Mouse (Mus musculus) gonadal fat pad, adult 2 months (tissue): ENCODE measurements around the gene Elmod3. TPM values are rescaled to one million over a fixed set of nuclear protein-coding genes. Genes with fewer than 3 reads are reported as not detected.

Source experiments
- DNase-seq: peaks from one replicate; pipeline ENCODE4 v3.0.0-alpha.2; 2012; ENCODE audit warnings: low read depth
- polyA plus RNA-seq: library from polyadenylated mRNA; depleted of rRNA; stranded (reverse); fragments of >200 nt; gene quantifications from 2 replicates; pipeline ENCODE4 v1.2.3, GENCODE M21; 2012; rRNA removed

The Elmod3 gene
- polyA plus RNA-seq, result 29.9 and 32.8 TPM in 2 replicates

DNA sequence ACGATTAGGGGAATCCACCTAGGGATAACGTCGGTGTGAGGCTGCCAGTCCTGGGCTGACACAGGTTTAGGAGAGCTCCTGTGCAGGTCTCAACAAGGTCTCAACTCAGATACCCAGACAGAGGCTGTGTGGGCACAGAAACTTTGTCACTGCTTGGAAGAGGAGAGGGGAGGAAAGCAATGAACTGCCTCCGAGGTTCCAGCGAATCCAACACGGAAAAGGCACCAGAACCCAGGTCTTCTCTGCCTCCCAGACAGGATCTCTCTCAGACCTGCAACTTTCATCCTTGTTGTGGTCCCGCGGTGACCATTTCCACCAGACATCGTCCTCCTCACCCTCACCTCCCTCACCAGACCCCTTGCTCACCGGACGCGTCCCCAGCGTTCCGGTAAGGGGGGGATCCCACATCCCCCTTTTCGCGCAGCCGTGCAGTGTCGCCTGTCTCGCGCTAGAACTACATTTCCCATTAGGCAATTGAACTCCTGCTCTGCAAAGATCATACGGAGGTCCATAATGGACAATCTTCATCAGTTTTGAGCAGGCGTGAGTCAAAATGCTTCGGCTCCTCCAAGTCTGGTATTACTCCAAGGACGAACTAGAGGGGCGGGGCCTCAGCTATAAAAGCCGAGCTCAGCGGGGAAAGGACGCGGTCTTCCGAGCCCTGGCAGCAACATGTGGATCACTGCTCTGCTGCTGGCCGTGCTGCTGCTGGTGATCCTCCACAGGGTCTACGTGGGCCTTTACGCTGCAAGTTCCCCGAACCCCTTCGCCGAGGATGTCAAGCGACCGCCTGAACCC, at the start of gene Elmod3, which contains the start of gene Retsat:
TSS of gene Elmod3 (minus strand) at position 458 of the 798 bp plus-strand sequence.
TSS of gene Retsat (plus strand) at position 520 of the 798 bp plus-strand sequence.
- DNase-seq, result peak; percentile 98

DNA sequence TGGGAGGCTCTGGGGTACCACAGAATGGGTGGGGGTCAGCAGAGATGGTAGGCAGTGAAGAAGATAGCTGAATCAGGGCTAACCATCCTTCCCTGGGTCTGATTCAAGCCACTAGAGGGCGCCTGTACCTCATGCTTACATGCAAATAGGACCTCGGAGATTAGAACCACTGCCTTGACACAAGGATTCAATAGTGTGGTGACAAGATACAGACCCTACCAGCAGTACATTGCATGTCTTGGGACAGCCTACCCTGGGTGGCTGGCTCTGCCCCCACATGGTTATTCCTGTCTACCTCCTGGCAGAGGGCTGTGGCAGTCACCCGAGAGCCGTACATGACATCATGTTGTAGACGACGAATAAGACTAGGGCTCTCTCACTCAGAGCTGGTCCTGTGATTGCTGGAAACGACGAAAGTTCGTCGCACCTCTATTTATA, 49.2 kb upstream of the Elmod3 start:
- DNase-seq, result no peak

DNA sequence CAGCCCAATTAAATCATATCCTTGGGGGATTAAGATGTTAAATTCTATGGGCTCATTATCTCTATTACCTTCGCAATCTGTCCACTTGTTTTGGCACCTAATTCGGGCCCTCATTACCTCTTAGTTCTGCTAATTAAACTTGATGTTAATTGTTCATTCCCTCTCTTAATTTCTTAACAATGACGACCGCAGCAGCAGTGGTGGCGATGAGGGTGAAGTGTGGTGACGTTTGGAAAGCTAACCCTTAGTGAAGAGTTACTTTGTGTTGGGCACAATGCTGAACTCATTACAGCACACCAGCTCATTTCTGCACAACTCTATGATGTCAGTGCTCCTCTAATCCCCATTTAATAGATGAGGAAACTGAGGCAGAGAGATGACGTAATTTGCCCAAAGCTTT, 47.2 kb upstream of the Elmod3 start:
- DNase-seq, result no peak

DNA sequence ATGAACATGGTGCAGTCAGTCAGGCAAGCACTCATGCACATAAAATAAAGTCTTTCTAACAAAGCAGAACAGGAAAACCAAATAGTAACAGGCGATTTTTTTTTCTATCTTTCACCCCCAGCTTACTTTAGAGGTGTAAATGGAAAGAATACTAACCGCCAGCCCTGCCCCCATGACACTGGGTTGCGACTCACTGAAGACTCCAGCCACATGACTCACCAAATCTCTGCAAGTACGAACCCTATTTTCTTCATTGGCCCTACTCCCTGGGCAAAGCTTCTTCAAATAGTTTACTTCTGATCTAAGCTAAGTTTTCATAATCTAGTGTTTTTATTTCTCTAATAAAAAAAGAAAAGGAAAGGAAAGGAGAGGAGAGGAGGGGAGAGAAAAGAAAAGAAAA, 46.4 kb upstream of the Elmod3 start:
- no peak for DNase-seq

DNA sequence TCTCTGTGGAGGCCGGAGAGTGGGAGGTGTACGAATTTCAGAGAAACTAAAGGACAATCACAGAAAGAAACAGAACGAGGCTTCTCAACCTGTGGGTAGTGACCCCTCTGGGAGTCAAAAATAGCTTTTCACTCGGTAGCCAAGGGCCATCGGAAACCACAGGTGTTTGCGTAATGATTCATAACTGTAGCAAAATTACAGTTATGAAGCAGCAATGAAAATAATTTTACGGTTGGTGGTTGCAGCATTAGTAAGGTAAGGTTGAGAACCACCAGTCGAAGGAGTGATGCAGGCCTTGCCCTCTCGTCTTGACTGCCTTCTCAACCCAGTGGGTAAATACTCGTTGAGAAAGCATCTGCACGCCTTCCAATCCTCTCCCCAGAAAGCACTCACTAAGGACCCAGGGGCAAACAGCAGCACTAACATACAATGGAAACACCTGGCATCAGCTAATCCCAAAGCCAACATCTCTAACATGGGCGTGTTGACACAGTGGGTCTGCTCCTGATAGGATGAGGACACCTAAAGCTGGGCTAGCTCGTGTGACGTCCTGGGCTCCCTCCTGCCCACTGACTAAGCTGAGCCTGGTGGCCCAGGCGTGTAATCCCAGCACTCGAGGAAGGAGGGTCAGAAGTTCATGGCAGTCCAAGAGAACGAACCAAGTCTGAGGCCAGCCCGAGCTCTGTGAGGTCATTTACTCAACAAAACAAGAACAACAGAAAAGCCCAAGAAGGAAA, 43.2 kb upstream of the Elmod3 start:
- DNase-seq, result no peak

DNA sequence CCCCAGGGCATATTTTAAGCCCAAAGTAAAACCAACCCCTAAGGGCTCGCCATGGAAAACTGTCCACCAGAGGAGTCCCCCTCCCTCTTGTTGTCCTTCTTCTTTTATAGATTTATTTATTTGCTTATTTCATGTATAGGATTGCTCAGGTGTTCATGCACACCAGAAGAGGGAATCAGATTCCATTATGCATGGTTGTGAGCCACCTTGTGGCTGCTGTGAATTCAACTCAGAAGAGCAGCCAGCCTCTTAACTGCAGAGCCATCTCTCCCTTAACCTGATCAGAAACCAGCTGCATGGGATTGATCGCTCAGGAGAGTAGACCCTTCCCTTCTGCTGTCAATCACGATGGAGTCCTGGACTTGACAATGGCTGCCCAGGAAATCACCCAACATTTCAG, 38.7 kb upstream of the Elmod3 start:
- DNase-seq, result no peak

DNA sequence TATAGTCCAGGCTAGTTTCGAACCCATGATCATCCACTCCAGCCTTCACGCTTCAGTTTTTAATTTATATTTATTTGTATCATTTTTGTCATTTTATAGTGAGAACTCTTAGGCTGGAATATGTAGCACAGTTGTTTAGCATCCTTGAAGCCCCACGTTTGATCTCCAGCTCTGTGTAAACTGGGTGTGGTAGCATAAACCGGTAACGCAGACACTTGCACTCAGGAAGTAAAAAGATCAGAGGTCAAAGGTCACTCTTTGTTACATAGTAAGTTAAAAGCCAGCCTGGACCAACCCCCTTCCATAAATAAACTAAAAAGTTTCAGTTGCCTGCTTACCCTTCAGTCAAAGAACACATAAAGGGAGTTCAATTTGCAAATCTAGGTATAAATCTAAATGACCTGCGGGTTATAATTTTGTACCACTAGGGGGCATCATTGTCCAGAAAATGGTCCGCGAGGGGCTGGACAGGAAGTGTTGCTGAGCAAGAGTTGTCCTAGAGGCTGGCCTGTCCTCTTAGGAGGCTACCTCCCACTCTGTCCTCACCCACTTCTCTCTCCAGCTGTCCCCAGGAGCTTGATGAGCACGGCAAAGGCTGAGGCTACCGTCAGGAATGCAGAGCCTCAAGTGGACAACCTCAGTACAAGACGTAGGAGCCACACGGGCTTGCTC, 37.7 kb upstream of the Elmod3 start:
- DNase-seq, result no peak

DNA sequence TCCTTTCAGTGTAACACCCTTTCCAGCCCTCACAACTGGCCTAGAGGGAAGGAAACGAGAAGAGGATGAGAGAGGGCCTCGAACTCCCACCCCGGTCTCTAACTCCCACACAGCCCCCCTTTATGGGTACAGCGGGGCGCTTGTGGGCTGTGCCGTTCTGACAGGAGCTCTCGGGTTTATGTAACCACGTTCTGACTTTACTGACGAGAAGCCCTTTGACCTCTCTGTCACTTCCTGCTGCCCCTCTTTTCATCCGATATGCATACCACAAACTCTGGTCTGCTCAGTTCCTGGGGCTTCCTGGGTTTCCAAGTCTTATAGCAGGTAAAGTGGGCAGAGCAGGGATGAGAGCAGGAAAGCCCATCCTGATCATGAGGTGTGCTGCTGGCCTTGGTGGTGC, 36.1 kb upstream of the Elmod3 start:
- DNase-seq, result no peak

DNA sequence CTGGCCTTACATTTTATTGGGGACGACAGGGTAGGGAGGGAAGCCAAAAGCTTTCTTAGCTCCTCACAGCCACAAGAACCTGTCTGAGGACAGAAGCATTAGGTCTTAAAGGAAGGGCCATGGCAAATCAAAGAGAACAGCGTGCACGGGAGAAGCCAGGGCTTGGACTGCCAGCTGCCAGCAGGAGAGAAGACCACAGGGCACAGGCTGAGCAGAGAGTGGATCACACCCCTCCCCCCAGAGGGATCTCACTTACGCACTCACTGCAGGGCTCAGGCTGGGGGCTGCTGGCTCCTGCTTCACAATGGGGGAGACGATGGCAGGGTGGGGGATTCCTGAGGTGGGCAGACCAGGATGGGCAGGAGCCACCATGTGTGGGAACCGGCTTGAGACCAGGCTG, 33.5 kb upstream of the Elmod3 start:
- no peak for DNase-seq

DNA sequence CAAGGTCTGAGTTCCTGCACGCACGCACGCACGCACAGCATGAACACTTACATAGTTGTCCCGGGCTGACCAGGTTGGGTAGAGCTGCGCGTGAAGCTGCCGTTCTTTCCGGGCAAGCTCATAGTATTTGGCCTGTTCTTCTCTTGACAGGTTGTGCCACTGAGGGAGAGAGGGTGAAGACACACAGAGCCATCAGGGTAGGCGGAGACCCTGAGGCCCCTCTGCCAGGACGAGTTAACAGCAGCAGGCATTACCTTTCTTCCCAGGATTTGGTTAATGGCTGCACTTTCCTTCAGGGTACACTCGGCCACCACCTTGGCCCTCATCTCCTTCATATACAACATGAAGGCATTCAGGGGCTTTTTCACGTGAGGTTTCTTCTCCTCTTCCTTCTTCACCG, 32.7 kb upstream of the Elmod3 start:
- no peak for DNase-seq

DNA sequence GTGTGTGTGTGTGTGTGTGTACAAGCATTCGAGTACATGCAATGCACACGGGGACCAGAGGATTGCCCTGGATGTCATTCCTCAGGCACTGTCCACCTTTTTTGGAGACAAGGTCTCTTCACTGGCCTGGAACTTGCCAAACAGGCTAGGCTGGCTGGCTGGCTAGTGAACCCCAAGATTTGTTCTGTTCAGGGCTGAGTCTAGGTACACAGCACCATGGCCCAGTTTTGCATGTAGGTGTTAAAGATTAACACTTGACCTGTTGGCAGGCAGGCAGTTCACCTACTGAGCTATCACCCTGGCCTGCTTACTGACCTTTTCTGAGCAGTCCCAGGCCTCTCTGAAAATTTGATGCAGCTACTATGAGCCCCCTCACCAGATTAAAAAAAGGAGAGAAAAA, 32.2 kb upstream of the Elmod3 start:
- no peak for DNase-seq

DNA sequence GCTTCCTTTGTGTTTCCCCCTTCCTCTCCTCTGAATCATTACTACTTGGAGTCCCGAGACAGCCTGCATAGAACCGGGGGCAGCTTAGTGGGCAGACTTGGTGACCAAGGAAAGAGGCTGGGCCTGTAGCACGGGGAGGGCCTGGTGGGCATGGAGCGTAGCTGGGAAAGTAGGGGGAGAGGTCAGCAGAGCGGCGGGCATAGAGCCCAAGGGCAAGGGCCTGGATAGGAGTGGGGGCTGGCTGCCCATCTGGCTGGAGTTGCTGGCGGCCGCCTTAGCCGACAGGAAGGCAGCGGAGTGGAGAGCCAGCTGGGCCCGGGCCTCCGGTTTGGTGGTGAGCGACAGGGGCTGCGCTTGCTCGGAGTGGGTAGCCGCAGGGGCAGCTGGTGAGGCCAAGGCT, 29.1 kb upstream of the Elmod3 start:
- DNase-seq, result no peak

DNA sequence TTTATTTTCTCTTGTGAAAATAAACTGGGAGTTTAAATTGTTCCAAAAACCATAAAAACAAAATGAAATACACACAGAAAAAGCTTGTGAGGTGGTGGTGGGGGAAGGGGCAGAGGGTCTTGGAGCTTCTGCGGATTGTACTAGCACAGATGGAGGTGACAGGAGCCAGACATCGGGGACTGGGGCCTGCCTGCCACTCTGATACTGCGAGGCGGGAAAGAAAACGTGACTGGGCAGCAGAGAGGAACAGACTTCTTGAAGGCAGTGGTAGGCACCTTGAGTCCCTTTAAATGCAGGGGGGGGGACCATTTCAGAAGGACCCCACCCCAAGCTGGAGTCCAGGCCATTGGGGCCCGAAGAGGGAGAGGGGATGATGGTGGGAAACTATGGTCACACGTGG, 28.2 kb upstream of the Elmod3 start:
- no peak for DNase-seq

DNA sequence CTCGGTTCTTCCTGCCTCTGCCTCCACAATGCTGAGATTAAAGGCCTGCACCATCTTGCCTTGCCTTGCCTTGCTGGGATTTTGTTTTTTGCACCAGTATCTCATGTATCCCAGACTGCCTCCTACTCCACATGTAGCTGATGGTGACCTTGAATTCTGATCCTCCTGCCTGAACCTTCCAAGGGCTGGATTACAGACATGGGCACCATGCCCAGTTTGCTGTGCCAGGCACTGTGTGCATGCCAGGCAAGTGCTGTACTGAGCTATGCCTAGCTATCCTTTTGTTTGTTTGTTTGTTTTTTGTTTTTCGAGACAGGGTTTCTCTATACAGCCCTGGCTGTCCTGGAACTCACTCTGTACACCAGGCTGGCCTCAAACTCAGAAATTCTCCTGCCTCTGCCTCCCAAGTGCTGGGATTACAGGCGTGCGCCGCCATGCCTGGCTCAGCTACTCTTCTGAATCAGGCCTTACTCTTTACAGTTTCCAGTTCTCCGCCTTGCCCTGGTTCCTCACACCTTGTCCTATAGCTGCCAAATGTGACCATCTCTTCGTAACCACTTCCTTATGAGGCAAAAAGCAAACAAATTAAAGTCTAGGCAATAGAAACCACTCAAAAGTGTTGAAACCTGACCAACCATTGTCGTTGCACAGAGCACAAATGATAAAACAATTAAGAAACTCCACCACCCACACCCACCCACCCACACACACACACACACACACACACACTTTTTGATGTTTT, 25.6 kb upstream of the Elmod3 start:
- no peak for DNase-seq

DNA sequence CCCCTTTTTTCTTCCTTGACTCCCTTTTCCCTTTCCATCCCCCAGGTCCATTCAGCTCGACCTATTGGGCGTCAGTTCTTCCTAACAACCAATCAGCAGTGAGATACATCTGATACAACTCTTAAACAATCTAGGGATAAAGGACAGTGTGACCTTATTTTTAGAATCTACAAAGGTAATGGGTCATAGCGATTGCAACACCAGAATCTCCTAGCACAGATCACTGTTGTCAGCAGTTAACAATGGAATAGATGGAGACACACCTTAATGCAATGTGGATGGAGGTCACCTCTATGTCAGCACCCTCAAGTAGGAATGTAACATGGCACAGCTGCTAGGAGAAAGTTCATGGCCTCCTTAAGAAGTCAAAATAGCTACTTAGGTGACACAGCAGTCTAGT, 24.7 kb upstream of the Elmod3 start:
- no peak for DNase-seq

DNA sequence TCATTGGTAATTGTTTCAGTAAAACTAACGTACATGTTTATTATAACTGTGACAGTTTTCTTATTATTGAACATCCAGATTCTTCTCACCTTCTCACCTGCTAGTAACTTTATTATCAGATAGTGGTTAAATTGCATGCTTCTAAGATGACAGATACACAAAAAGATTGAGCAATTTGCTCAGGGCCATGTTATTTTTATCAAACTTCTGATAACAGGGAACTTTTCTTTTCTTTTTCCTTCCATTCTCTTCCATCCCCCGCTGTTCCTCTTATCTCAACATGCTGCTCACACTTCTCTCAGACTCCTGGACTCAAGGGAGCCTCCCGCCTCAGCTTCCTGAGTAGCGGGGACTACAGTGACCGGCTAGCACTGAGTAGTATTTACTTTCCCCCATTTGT, 22.7 kb upstream of the Elmod3 start:
- DNase-seq, result no peak

DNA sequence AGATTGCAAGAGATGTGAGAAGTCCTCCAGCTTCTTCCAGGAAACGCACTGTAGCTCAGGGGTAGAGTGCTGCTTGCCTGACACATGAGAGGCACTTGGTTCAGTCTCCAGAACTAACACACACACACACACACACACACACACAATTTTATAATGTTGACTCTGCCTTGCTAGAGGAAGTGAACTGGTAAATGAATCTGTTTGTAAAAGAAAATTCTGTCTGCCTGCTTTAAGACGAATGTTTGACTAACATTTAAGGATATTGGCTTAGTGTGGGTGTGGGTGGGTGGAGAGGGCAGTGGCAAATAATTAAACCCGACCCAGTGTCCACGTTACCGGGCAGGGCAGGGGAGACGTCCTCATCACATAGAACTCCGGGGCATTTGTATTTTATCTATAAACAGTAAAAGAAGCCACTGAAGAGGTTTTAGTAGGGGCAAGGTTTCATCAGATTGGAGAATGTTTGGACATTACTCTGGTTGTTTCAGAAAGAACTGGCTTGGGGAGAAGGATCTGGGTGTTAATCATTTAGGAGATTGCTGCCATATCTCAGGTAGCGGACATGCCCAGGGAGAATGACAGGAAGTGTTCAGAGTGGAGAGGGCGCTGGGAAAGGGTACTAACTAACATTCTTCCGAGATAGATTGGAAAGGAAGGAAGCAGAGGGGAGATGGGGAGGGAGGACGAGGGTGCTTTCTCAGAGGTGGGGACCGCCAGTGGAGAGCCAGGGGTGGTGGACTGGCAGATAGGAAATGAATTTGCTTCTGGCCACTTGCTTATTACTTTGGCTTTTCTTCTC, 21.7 kb upstream of the Elmod3 start:
- DNase-seq, result no peak

DNA sequence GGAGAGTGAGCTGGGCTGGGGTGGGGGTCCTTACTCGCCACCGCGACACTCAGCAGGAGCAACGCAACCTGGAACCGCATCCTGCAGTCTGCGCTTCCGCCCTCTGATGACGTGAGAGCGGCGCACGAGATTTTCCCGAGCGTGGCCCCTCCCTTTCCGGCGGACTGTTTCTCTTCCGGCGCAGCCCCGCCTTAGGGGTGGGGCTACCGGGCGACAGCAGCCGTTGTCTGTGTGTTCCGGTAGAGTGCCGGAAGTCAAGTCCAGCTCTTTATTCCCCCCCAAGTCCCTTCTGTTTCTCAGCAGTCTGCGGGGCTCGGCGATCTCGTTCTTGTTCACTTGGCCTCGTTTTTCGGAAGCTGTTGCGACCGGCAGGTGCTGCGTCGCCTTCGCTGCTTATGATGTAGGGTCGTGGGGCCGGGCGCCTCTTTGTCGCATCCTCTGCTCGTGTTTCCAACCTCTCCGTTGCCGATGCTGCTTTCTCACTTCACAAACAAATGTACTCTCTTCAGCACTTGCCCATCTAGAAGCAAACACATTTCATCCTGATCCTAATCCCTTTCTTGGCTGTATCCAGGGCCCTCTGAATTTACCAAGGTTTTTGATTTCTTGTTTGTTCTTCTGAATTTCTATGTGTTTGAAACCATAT, 18.6 kb upstream of the Elmod3 start, which contains the start of gene Tgoln1:
TSS of gene Tgoln1 (minus strand) at position 358 of the 646 bp plus-strand sequence.
- DNase-seq, result no peak

DNA sequence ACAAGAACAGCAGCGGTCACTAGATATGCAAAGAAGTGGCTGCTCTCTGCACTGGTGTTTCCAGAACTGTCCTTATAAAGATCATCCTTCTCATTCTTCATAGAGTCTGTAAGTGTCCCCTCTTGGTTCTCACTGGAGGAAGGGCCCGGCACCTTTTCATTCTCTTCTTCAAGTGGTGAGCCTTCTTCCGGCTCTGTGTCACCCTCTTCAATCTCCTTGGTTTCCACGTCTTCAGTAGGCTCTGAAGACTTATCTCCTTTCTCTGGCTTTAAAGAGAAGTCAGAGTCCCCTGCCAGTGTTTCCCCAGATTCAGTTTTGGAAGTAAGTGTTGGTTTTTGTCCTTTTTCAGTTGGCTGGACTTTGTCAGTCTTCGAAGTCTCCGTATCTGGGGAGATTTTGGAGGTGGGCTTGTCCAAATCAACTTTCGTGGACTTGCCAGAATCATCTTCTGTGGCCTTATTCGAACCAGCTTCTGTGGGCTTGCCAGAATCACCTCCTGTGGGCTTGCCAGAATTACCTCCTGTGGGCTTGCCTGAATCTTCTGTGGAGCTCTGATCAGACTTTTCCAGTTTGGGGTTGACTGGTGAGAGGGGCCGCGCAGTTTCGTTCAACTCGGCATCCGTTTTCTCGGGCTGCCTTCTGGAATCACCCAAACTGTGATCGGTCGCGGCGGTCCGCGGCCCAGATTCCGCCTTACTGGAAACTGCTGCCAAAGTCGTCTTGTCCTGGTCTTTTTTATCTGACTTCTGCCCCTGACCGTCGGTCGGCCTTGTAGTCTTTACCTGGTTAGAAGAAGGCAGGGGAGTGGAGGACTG, 17.6 kb upstream of the Elmod3 start:
- no peak for DNase-seq

DNA sequence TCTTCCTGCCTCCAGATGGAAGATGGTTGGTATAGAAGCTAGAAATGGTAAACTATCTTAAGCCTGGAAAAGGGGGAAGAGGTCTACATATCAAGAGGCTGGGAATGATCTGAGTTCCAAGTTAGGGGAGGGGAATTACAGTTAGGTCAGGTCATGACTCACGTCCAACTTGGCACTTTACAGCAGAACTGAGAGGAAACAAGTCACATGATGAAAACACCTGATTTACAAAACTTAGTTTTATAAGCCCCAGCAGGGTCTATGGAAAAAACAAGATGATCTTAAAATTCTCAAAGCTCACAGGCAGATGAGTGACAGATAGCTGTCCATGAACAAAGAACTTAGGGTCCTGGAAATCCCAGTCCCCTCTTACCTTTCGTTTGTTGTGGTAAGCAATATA, 16.9 kb upstream of the Elmod3 start:
- no peak for DNase-seq
